Mouse (Mus musculus) limb, embryonic 10.5 days (tissue): Measurements from ENCODE around the gene Ankrd28. TPM values are rescaled to one million over a fixed set of nuclear protein-coding genes. Genes with fewer than 3 reads are reported as not detected.

Experiments
- DNase-seq: peaks from one replicate; pipeline ENCODE4 v3.0.0-alpha.2; 2017; ENCODE audit warnings: low spot score
- H3K27ac ChIP-seq: fragments of 300-500 bp; sonication (generic); 2 replicates; pipeline ENCODE4 v1.5.1; 2016; ENCODE audit warnings: mild to moderate bottlenecking
- H3K27me3 ChIP-seq: fragments of 300-500 bp; sonication (generic); 2 replicates; pipeline ENCODE4 v1.6.1; 2016; ENCODE audit warnings: low read depth, mild to moderate bottlenecking; ENCODE audit not compliant: poor library complexity, severe bottlenecking
- H3K36me3 ChIP-seq: fragments of 300-500 bp; sonication (generic); 2 replicates; pipeline ENCODE4 v1.6.1; 2016; ENCODE audit warnings: mild to moderate bottlenecking, moderate library complexity
- H3K4me1 ChIP-seq: fragments of 300-500 bp; sonication (generic); 2 replicates; pipeline ENCODE4 v1.6.1; 2016
- H3K4me3 ChIP-seq: fragments of 300-500 bp; sonication (generic); 2 replicates; pipeline ENCODE4 v1.5.1; 2016; ENCODE audit warnings: mild to moderate bottlenecking, moderate library complexity
- H3K9me3 ChIP-seq: fragments of 300-500 bp; sonication (generic); replicated peaks from 2 replicates; pipeline ENCODE4 v1.6.1; 2016; ENCODE audit warnings: mild to moderate bottlenecking
- WGBS: fragments of 180-500 bp; shearing (Covaris S2); methylation state at CpG from one replicate; pipeline ENCODE4 v1.1.7; 2016; 5-methylcytosine and 5-hydroxymethylcytosine counted together
- polyA plus RNA-seq: library from polyadenylated mRNA; unstranded; fragments of >200 nt; fragmentation: Nextera tagmentation; extraction: Ambion mirVana; gene quantifications from 2 replicates; pipeline ENCODE4 v1.2.1, GENCODE M21; 2016

Ankrd28 gene
- polyA plus RNA-seq, 1 experiment from 2014 or later, result 10.1 TPM

GRCm38 (mm10) chr14:31686231-31686630 lies 144.2 kb downstream of the Ankrd28 start:
- Histone ChIP-seq H3K27ac (no peak overlapping the region), H3K4me3 (no peak overlapping the region), H3K36me3 (no peaks in the 10 kb centered on the region), H3K27me3 (no peaks in the 10 kb centered on the region), H3K4me1 (peaks cover 17% of the 10 kb centered on the region), H3K9me3 (no peaks in the 10 kb centered on the region)
- WGBS, result 88% methylated on average over 1 of the region's 1 CpGs
- DNase-seq, result no peak

- Histone ChIP-seq H3K9me3 (no peaks in the 10 kb centered on the region), H3K36me3 (no peaks in the 10 kb centered on the region), H3K27me3 (no peaks in the 10 kb centered on the region), H3K27ac (peak overlapping the region; percentile 25; the same call in 1 of the 2 replicates), H3K4me1 (peaks cover 13% of the 10 kb centered on the region; the same call in 1 of the 2 replicates), H3K4me3 (no peak overlapping the region)
- WGBS, result 90% methylated on average over 10 of the region's 10 CpGs
- DNase-seq, result no peak
Observed at GRCm38 (mm10) chr14:31685680-31686079, 144.8 kb downstream of the Ankrd28 start.

GRCm38 (mm10) chr14:31684343-31685040 lies 146.0 kb downstream of the Ankrd28 start:
- no peaks in the 10 kb centered on the region for H3K9me3 ChIP-seq
- H3K27me3 ChIP-seq, result no peaks in the 10 kb centered on the region
- H3K4me1 ChIP-seq, result 0 out of 2 replicates have a peak, but pooled peaks cover 13% of the 10 kb centered on the region
- WGBS, result 77% methylated on average over 7 of the region's 7 CpGs
- DNase-seq, result peak; percentile 22
- no peak overlapping the region for H3K4me3 ChIP-seq
- no peaks in the 10 kb centered on the region for H3K36me3 ChIP-seq
- 0 out of 2 replicates have a peak overlapping the region, but pooled peaks have one; percentile 14 for H3K27ac ChIP-seq

DNA sequence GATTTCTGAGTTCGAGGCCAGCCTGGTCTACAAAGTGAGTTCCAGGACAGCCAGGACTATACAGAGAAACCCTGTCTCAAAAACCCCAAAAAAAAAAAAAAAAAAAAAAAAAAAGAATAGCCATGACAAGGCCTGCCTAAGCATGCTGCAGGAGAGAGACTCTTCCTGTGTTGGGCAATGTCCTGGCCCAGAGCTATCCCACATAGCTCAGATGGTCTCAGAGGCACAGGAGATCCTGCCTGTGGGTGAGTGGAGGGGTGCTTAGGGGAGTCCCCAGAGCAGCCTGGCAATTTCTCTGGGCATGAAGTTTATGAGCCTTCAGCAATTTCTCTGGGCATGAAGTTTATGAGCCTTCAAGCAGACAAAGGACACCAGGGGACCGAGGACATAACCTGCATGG lies 146.8 kb downstream of the Ankrd28 start:
- H3K9me3 ChIP-seq, result no peaks in the 10 kb centered on the region
- DNase-seq, result no peak
- H3K4me1 ChIP-seq, result 0 out of 2 replicates have a peak, but pooled peaks cover 13% of the 10 kb centered on the region
- no peaks in the 10 kb centered on the region for H3K36me3 ChIP-seq
- H3K27ac ChIP-seq, result no peak overlapping the region
- 79% methylated on average over 2 of the region's 2 CpGs for whole genome bisulfite sequencing
- H3K4me3 ChIP-seq, result no peak overlapping the region
- no peaks in the 10 kb centered on the region for H3K27me3 ChIP-seq

DNA sequence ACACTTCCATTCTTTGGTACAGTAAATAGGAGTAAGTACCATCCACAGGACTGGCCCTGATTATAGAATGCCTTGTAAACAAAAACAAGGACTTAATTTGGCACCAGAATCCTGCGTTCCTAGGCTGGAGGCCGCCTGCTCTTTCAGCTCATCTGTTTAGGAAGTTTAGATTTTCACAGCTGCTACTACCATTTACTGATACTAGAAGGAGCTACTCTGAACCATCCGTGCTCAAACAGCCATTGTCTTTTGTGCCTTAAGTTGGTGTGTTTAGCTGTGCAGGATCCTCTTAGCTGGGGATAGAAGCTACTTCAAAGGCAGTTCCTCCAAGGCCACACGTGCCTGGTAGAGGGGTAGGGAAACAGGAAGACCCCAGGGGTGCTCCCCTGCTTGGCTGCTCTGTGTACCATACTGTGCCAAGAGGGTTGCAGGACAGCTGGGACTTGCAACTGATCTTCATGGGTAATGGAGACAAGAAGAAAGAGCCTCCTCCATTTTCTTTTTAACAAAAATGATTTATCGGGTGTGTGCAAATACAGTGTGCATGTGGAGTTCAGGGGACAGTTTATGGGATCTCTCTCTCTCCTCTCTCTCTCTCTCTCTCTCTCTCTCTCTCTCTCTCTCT lies 148.4 kb downstream of the Ankrd28 start:
- DNase-seq, result peak; percentile 20
- Histone ChIP-seq H3K27ac (no peak overlapping the region), H3K36me3 (no peaks in the 10 kb centered on the region), H3K9me3 (no peaks in the 10 kb centered on the region), H3K4me1 (0 out of 2 replicates have a peak, but pooled peaks cover 13% of the 10 kb centered on the region), H3K4me3 (no peak overlapping the region), H3K27me3 (no peaks in the 10 kb centered on the region)
- WGBS, result 64% methylated on average over 5 of the region's 5 CpGs

- Histone ChIP-seq H3K4me3 (no peak overlapping the region), H3K4me1 (0 out of 2 replicates have a peak, but pooled peaks cover 13% of the 10 kb centered on the region), H3K36me3 (no peaks in the 10 kb centered on the region), H3K27me3 (no peaks in the 10 kb centered on the region), H3K27ac (no peak overlapping the region), H3K9me3 (no peaks in the 10 kb centered on the region)
- no peak for DNase-seq
- 91% methylated on average over 9 of the region's 9 CpGs for WGBS
Observed at GRCm38 (mm10) chr14:31681291-31681690, 149.2 kb downstream of the Ankrd28 start.

- 90% methylated on average over 3 of the region's 3 CpGs for WGBS
- H3K4me1 ChIP-seq, result 0 out of 2 replicates have a peak, but pooled peaks cover 12% of the 10 kb centered on the region
- H3K4me3 ChIP-seq, result no peak overlapping the region
- H3K27me3 ChIP-seq, result no peaks in the 10 kb centered on the region
- H3K27ac ChIP-seq, result no peak overlapping the region
- no peaks in the 10 kb centered on the region for H3K9me3 ChIP-seq
- no peaks in the 10 kb centered on the region for H3K36me3 ChIP-seq
- peak; percentile 12 for DNase-seq
Observed at GRCm38 (mm10) chr14:31680656-31681055, 149.8 kb downstream of the Ankrd28 start.

DNA sequence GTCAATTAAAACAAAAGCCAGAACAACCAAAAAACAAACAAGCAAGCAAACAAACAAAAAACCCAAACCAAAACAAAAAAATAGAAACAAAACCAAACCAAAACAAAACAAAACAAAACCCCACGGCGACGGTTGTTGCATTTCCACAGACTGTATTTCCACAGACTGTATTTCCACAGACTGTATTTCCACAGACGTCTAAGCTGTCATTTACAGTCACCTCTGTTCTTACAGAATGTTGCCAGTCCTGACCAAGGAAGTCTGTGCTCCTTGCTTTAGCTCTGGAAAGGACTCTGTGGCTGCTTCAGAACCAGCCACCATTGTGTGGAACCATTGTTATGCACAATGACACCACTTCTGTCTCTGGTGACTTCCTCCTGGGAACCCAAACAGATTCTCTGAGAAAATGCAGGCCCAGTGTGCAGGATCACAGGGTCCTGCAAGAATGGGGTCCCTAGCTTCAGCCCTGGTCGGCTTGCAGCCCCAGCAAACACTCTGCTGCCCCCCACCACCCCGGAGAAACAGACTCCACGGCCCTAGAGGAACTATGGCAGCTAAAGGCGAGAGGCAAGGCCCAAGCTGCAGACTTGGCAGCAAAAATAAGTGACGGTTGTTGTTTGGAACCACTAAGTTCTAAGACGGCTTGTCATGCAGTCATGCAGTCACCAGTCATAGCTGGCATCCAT lies 158.7 kb downstream of the Ankrd28 start:
- Histone ChIP-seq H3K36me3 (peaks cover 13% of the 10 kb centered on the region), H3K27me3 (no peaks in the 10 kb centered on the region), H3K4me3 (no peak overlapping the region), H3K27ac (0 out of 2 replicates have a peak overlapping the region, but pooled peaks have one; percentile 30), H3K9me3 (no peaks in the 10 kb centered on the region), H3K4me1 (peaks cover 11% of the 10 kb centered on the region)
- DNase-seq, result peak; percentile 27
- 70% methylated on average over 10 of the region's 10 CpGs for WGBS

DNA sequence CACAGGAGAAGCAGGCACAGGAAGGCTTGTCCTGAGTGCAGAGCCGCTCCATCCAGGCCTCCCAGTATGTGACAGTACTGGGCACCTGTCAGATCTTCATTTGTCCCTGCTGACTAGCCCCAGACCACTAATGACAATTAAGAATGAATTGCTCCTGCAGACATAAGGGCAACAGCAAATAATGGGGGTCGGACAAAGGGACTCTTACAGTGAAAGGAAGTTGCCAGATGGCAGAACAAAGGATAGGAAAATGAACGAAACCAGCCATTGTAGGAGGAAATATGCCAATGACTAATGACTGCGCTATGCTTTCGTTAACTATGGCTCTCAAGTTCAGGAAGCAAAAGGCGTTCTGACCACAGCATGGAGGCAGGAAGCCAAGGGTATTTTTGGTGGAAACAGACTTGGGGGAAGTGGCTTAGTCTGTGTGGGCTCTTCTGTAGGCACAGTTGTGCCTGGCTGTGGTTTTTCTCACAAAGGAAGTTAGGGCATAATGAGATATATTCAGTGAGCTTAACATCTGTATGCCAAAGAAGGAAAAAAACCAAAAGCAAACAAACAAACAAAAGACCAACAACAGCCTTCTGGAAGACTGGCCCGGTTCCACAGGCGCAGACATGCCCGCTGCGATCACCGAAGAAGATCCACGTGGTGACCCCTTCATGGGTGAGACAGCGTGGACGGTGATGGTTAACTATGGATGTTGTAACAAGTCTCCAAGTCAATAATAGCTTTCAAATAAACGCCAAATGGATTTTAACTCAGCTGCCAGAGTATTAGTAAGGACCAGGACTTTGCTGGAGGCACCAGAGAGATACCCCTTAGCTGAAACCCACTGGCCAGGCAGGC lies 160.6 kb downstream of the Ankrd28 start:
- H3K9me3 ChIP-seq, result no peaks in the 10 kb centered on the region
- no peaks in the 10 kb centered on the region for H3K27me3 ChIP-seq
- H3K4me1 ChIP-seq, result peaks cover 19% of the 10 kb centered on the region
- H3K36me3 ChIP-seq, result peaks cover 19% of the 10 kb centered on the region
- WGBS, result 83% methylated on average over 15 of the region's 15 CpGs
- peak; percentile 32 for DNase-seq
- H3K4me3 ChIP-seq, result no peak overlapping the region
- H3K27ac ChIP-seq, result peak overlapping the region; percentile 65

- Histone ChIP-seq H3K36me3 (peaks cover 19% of the 10 kb centered on the region), H3K9me3 (no peaks in the 10 kb centered on the region), H3K4me3 (no peak overlapping the region), H3K27ac (peak overlapping the region; percentile 65), H3K4me1 (peaks cover 25% of the 10 kb centered on the region), H3K27me3 (no peaks in the 10 kb centered on the region)
- DNase-seq, result no peak
- WGBS, result 83% methylated on average over 13 of the region's 13 CpGs
Observed at GRCm38 (mm10) chr14:31669161-31669611, 161.3 kb downstream of the Ankrd28 start.

GRCm38 (mm10) chr14:31668326-31668725 lies 162.1 kb downstream of the Ankrd28 start:
- Histone ChIP-seq H3K9me3 (no peaks in the 10 kb centered on the region), H3K27ac (0 out of 2 replicates have a peak overlapping the region, but pooled peaks have one; percentile 19), H3K36me3 (peaks cover 19% of the 10 kb centered on the region), H3K4me3 (no peak overlapping the region), H3K4me1 (peaks cover 34% of the 10 kb centered on the region), H3K27me3 (no peaks in the 10 kb centered on the region)
- peak; percentile 20 for DNase-seq
- 88% methylated on average over 13 of the region's 13 CpGs for WGBS

DNA sequence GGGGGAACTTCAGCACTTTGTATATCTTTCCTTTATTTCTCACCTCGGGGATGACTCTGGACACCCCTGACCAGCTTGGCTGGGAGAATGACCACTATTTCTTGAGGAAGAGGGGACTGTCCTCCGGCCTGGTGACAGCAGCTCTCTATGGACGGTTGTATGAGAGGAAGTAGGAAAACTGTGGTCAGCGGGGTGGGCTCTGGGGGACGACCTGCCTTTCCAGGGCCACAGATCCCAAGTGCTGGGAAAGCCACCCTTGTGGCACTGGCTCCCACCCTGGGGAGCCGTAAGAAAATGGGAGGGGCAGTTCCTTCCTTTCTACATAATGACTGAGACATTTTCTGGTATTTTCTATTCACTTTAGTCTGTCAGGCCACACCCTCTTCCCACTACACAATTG lies 162.7 kb downstream of the Ankrd28 start:
- peaks cover 19% of the 10 kb centered on the region for H3K36me3 ChIP-seq

More for the DNA sequence above, 162.7 kb downstream of the Ankrd28 start:
- 86% methylated on average over 6 of the region's 6 CpGs for WGBS
- no peaks in the 10 kb centered on the region for H3K9me3 ChIP-seq
- no peaks in the 10 kb centered on the region for H3K27me3 ChIP-seq
- DNase-seq, result peak; percentile 19
- H3K4me1 ChIP-seq, result peaks cover 39% of the 10 kb centered on the region
- no peak overlapping the region; the same call in 1 of the 2 replicates for H3K27ac ChIP-seq
- no peak overlapping the region for H3K4me3 ChIP-seq
